Mouse (Mus musculus) lung, postnatal 0 days (tissue): Measurements from ENCODE around the gene Ell2.

Experiments used
- CTCF ChIP-seq: IDR thresholded peaks from 2 replicates; pipeline ENCODE4 v1.5.1; 2016; ENCODE audit warnings: antibody characterized with exemption, mild to moderate bottlenecking
- EP300 ChIP-seq: IDR thresholded peaks from 2 replicates; pipeline ENCODE4 v1.6.1; 2016; ENCODE audit warnings: antibody characterized with exemption, mild to moderate bottlenecking, control low read depth

GRCm38 (mm10) chr13:75766238-75766637 lies 59.7 kb downstream of the Ell2 start:
- TF ChIP-seq CTCF = no peak
- no peak for TF ChIP-seq EP300
